Mouse (Mus musculus) hematopoietic stem cell, adult 5-6 weeks (primary cell): ENCODE measurements around the gene Zfp213. TPM values are rescaled to one million over a fixed set of nuclear protein-coding genes. Genes with fewer than 3 reads are reported as not detected.

Experiments used
- ATAC-seq, 2 experiments: fragments of 125-278 bp in 1 of 2; replicated peaks in 1 of 2; 2 replicates each; pipeline ENCODE4 v1.8.0; 2016 to 2017; ENCODE audit warnings: inconsistent platforms in 2 of 2, mild to moderate bottlenecking in 2 of 2, moderate number of reproducible peaks in 2 of 2, low read depth in 1 of 2, moderate TSS enrichment in 1 of 2; ENCODE audit not compliant: low FRiP score in 2 of 2, poor library complexity in 2 of 2, severe bottlenecking in 2 of 2, insufficient read depth in 1 of 2, low TSS enrichment in 1 of 2
- total RNA-seq: library from RNA; stranded (forward); fragments of 172-1452, 232-1000 nt; gene quantifications from 2 replicates; pipeline ENCODE4 v1.2.3, GENCODE M21; 2017

The Zfp213 gene
- total RNA-seq, 1 experiment from 2014 or later, result 11.4 TPM

GRCm38 (mm10) chr17:23585721-23586491 is 21.9 kb upstream of the Zfp213 start:
- peak; percentile 37 to 53; a peak in 3 of 4 replicates for ATAC-seq

GRCm38 (mm10) chr17:23584786-23585185 is 20.7 kb upstream of the Zfp213 start:
- no peak for ATAC-seq

- no peak for ATAC-seq
Measured at GRCm38 (mm10) chr17:23575951-23576552, 12.0 kb upstream of the Zfp213 start.

GRCm38 (mm10) chr17:23574130-23574529 is 10.1 kb upstream of the Zfp213 start:
- ATAC-seq, result no peak

DNA sequence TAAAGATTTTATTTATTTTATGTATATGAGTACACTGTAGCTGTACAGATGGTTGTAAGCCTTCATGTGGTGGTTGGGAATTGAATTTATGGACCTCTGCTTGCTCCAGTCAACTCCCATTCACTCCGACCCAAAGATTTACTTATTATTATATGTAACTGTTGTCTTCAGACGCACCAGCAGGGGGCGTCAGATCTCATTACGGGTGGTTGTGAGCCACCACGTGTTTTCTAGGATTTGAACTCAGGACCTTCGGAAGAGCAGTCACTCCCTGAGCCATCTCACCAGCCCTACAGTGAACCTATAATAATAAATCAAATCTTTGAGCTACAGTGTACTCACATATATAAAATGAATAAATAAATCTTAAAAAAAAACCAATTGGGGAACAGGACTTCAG is 8.0 kb upstream of the Zfp213 start:
- ATAC-seq, result no peak

DNA sequence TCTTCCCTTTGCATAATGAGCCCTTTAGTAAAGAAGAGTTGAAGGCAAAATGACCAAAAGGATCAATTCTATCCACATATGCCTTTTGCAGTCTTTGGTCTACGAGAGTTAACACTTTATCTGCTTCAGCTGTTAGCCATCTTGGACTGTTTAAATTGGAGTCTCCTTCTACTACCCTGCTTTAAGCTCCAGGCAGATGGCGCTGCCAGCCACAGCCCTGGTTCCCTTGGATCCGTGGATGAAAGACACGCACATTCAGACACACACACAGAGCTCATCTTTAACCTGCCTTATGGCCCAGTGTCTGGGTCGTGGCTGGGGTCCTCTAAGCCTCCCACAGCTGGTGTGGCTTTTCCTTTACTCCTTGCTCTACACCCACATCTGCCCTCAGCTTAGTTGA is 7.0 kb upstream of the Zfp213 start:
- ATAC-seq, result peak; percentile 56 to 65

- peak; percentile 92 to 97 for ATAC-seq
Measured at GRCm38 (mm10) chr17:23570017-23570416, 6.0 kb upstream of the Zfp213 start.

DNA sequence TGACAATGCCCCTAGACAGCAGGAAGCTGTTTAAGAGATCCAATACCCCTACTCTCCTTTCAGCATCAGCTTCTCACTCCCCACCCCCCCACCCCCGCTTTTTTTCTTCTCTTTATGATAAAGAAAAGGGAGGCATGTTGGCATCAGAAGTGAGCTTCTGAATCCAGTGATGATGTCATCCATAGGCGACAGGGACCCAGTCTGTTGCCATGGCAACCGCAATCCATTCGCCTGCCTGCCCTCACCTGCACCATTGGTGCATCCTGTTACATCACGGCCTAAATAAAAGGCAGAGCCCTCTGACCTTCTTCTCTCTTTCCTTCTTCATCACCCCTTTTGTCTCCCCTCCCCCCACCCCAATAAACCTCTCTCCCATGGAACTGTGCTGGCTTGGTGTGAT is 4.3 kb upstream of the Zfp213 start:
- no peak for ATAC-seq

DNA sequence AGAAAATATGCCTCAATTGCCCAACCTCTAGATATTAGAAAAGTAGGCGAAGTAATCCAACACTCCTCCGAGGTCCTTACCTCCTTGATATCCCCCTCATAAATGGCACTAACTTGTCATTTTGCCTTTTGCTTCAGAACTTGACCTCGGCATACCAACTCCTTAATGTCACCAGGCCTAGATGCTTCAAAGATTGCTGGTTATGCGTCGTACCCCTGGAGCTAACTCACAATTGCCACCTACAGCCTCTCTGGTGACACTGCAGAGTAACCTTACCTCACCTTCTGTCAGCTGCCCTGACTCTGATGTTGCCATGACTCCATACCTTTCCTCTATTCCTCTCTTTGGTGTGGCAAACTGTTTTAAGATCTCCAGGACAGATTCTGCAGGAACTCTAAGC is 2.7 kb upstream of the Zfp213 start:
- no peak for ATAC-seq

GRCm38 (mm10) chr17:23564368-23564715 is 304 bp upstream of the Zfp213 start:
- no peak for ATAC-seq

DNA sequence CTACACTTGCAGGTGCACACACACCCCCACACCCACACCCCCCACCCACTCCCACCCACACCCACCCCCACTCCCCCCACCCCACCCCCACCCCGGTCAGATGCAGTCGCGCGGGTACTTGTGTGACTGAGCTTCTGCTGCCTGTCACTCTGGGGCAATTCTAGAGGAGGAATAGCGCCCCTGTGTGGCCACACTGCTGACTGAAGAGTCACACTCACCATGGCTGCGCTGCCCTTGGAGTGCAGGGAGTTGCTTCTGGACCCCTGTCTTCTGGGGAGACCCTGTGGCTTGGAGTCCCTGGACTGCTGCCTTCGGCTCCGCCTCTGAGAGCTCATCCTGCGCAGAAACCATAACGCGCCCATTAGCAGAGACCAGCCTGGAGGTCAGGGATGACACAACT is 4.3 kb downstream of the Zfp213 start:
- no peak for ATAC-seq

GRCm38 (mm10) chr17:23555243-23555916 is 8.7 kb downstream of the Zfp213 start:
- ATAC-seq, result no peak

DNA sequence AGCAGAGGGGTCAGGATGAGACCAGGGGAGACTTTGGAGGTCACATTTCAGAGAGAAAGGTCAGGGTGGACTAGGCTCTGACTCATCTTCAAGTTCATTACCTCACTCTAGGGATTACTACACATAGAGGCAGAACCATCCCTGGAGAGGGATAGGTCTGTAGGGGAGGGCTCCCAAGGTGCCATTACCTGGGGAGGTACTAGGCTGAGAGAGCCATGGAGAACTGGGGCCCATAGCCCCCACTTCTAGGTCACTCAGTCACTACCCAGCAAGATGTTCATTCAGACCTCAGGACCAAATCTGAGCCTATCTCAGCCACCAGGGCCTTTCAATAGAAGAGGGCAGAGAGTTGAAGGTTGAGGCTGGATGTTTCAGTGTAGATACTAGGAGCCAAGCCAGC is 9.7 kb downstream of the Zfp213 start:
- ATAC-seq, result no peak

- no peak for ATAC-seq
Measured at GRCm38 (mm10) chr17:23553634-23554120, 10.4 kb downstream of the Zfp213 start.

- no peak for ATAC-seq
Measured at GRCm38 (mm10) chr17:23552896-23553633, 11.0 kb downstream of the Zfp213 start.

GRCm38 (mm10) chr17:23551963-23552362 is 12.1 kb downstream of the Zfp213 start:
- ATAC-seq, result no peak

GRCm38 (mm10) chr17:23551416-23551815 is 12.6 kb downstream of the Zfp213 start:
- no peak for ATAC-seq

GRCm38 (mm10) chr17:23550856-23551255 is 13.2 kb downstream of the Zfp213 start:
- 0 out of 4 replicates have a peak, but pooled peaks have one; percentile 5 to 13 for ATAC-seq
